Mouse (Mus musculus): ENCODE measurements around the gene Nlrx1.

Nlrx1 gene

GRCm38 (mm10) chr9:44251314-44251713, 17.1 kb downstream of the Nlrx1 start, which contains the start of gene Pdzd3:
Gene Pdzd3, minus strand, starts transcription at chr9:44251471.
- TF ChIP-seq GATA4 (IDR thresholded peaks at IDR 0.05; ENCODE audit: insufficient replicate concordance, low read length) = no peak

- TF ChIP-seq GATA4 (IDR thresholded peaks at IDR 0.05; ENCODE audit: insufficient replicate concordance, low read length) = no peak
These were observed 18.0 kb downstream of the Nlrx1 start for GRCm38 (mm10) chr9:44250445-44250844.

- no peak for TF ChIP-seq GATA4 (IDR thresholded peaks at IDR 0.05; ENCODE audit: insufficient replicate concordance, low read length)
These were observed 18.9 kb downstream of the Nlrx1 start for GRCm38 (mm10) chr9:44249181-44250146.

GRCm38 (mm10) chr9:44247907-44248306, 20.5 kb downstream of the Nlrx1 start:
- no peak for TF ChIP-seq GATA4 (IDR thresholded peaks at IDR 0.05; ENCODE audit: insufficient replicate concordance, low read length)

GRCm38 (mm10) chr9:44243621-44244020, 24.8 kb downstream of the Nlrx1 start:
- no peak for TF ChIP-seq GATA4 (IDR thresholded peaks at IDR 0.05; ENCODE audit: insufficient replicate concordance, low read length)

- TF ChIP-seq GATA4 (IDR thresholded peaks at IDR 0.05; ENCODE audit: insufficient replicate concordance, low read length) = no peak
These were observed 27.0 kb downstream of the Nlrx1 start for GRCm38 (mm10) chr9:44241418-44241817.

- TF ChIP-seq GATA4 (IDR thresholded peaks at IDR 0.05; ENCODE audit: insufficient replicate concordance, low read length) = no peak
These were observed 27.5 kb downstream of the Nlrx1 start for GRCm38 (mm10) chr9:44240911-44241310.

- TF ChIP-seq GATA4 (IDR thresholded peaks at IDR 0.05; ENCODE audit: insufficient replicate concordance, low read length) = no peak
These were observed 28.0 kb downstream of the Nlrx1 start, which contains the start of gene Ccdc153 for GRCm38 (mm10) chr9:44240399-44240798. Gene Ccdc153, plus strand, starts transcription at chr9:44240676.

- no peak for TF ChIP-seq GATA4 (IDR thresholded peaks at IDR 0.05; ENCODE audit: insufficient replicate concordance, low read length)
These were observed 29.0 kb downstream of the Nlrx1 start for GRCm38 (mm10) chr9:44239447-44239846.

GRCm38 (mm10) chr9:44238501-44239190, 29.8 kb downstream of the Nlrx1 start:
- no peak for TF ChIP-seq GATA4 (IDR thresholded peaks at IDR 0.05; ENCODE audit: insufficient replicate concordance, low read length)

- TF ChIP-seq GATA4 (IDR thresholded peaks at IDR 0.05; ENCODE audit: insufficient replicate concordance, low read length) = no peak
These were observed 31.3 kb downstream of the Nlrx1 start for GRCm38 (mm10) chr9:44237128-44237527.

- no peak for TF ChIP-seq GATA4 (IDR thresholded peaks at IDR 0.05; ENCODE audit: insufficient replicate concordance, low read length)
These were observed 31.8 kb downstream of the Nlrx1 start for GRCm38 (mm10) chr9:44236601-44237000.

GRCm38 (mm10) chr9:44234479-44235427, 33.6 kb downstream of the Nlrx1 start:
- no peak for TF ChIP-seq GATA4 (IDR thresholded peaks at IDR 0.05; ENCODE audit: insufficient replicate concordance, low read length)

GRCm38 (mm10) chr9:44233802-44234478, 34.5 kb downstream of the Nlrx1 start, which contains the start of gene Cbl:
Gene Cbl, minus strand, starts transcription at chr9:44234049.
- no peak; the same call in 1 of the 2 replicates for TF ChIP-seq GATA4 (IDR thresholded peaks at IDR 0.05; ENCODE audit: insufficient replicate concordance, low read length)

All from liver, adult (tissue).